Mouse (Mus musculus): ENCODE results near the gene Olfr1298. TPM values are rescaled to one million over a fixed set of nuclear protein-coding genes. Genes with fewer than 3 reads are reported as not detected.

The Olfr1298 gene
- not detected for total RNA-seq (2021)
- long read RNA-seq, experiment 1, result 0 reads
- long read RNA-seq, experiment 2, result 0 reads

GRCm38 (mm10) chr2:111649101-111649500, at the start of gene Olfr1298:
Olfr1298 (minus strand) TSS chr2:111649201.
- DNase-seq, result no peak

GRCm38 (mm10) chr2:111661119-111661518, 12.1 kb upstream of the Olfr1298 start, which contains the start of gene Olfr1299:
Olfr1299 (plus strand) TSS chr2:111661419.
- no peak for DNase-seq

- DNase-seq, result no peak
These were observed 22.6 kb downstream of the Olfr1298 start, which contains the start of gene Olfr1297 for GRCm38 (mm10) chr2:111626397-111626796. Olfr1297 (minus strand) TSS chr2:111626497.

Other genes starting within 250 kb of the Olfr1298 start
- gene Olfr1286, start 226.1 kb downstream of the Olfr1298 start, total RNA-seq (2021), result not detected
- gene Olfr1287, start 200.1 kb downstream of the Olfr1298 start, total RNA-seq (2021), result not detected
- gene Olfr1288, start 175.1 kb downstream of the Olfr1298 start, total RNA-seq (2021), result not detected
- not detected for gene Olfr1289, start 168.4 kb downstream of the Olfr1298 start, total RNA-seq (2021)
- gene Olfr1290, start 155.4 kb downstream of the Olfr1298 start, total RNA-seq (2021), result not detected
- not detected for gene Olfr1291-ps1, start 152.0 kb downstream of the Olfr1298 start, total RNA-seq (2021)
- not detected for gene Olfr1293-ps, start 124.0 kb downstream of the Olfr1298 start, total RNA-seq (2021)
- gene Olfr1294, start 108.9 kb downstream of the Olfr1298 start, total RNA-seq (2021), result not detected
- not detected for gene Olfr1295, start 79.5 kb downstream of the Olfr1298 start, total RNA-seq (2021)
- not detected for gene Olfr1297, start 22.7 kb downstream of the Olfr1298 start, total RNA-seq (2021)
- not detected for gene Olfr1299, start 12.2 kb upstream of the Olfr1298 start, total RNA-seq (2021)
- not detected for gene Olfr1301, start 101.8 kb upstream of the Olfr1298 start, total RNA-seq (2021)
- gene Olfr1302, start 128.2 kb upstream of the Olfr1298 start, total RNA-seq (2021), result not detected
- not detected for gene Olfr1303, start 171.1 kb upstream of the Olfr1298 start, total RNA-seq (2021)
- not detected for gene Olfr1305, start 227.9 kb upstream of the Olfr1298 start, total RNA-seq (2021)

Measured in adrenal gland, postnatal 10 days (tissue).